Comparison of ENCODE assay signal across 9 mouse cellular contexts in genomic region chr3:97524835-97525234, GRCm38 (mm10).
DNase-seq lines count a peak whose midpoint lies in the region; ATAC-seq lines count a peak whose summit lies in the region.
"Had no signal": no experiment of that assay in that cellular context is flagged by ENCODE, and none has a peak within 500 bp of the region (broad histone marks: within the 10 kb centered on the region; RNA-seq: fewer than 3 reads in every experiment).

No protein-coding gene starts in this region.

- no peaks in the 10 kb centered on the region for H3K9me3 ChIP-seq in hindbrain, embryonic 11.5 days (ENCODE audit: control insufficient read depth, low read length)
- no peaks in the 10 kb centered on the region for H3K9me3 ChIP-seq in hindbrain, embryonic 16.5 days (ENCODE audit: control insufficient read depth, low read length)
- H3K9me3 ChIP-seq: embryonic facial prominence, embryonic 12.5 days had no signal

- H3K36me3 ChIP-seq in hindbrain, embryonic 11.5 days (ENCODE audit: control insufficient read depth, insufficient read depth, low read length), result no peaks in the 10 kb centered on the region
- no peaks in the 10 kb centered on the region for H3K36me3 ChIP-seq in hindbrain, embryonic 16.5 days (ENCODE audit: control insufficient read depth, insufficient read depth, low read length)
- H3K36me3 ChIP-seq: embryonic facial prominence, embryonic 12.5 days had no signal

- H3K4me2 ChIP-seq in hindbrain, embryonic 11.5 days (replicated peaks; ENCODE audit: low read depth, low read length), result no peak overlapping the region
- H3K4me2 ChIP-seq in hindbrain, embryonic 16.5 days (ENCODE audit: low read length), result no peak overlapping the region
- H3K4me2 ChIP-seq: embryonic facial prominence, embryonic 12.5 days had no signal

- no peak for ATAC-seq in hindbrain, embryonic 11.5 days (ENCODE audit: low FRiP score)
- no peak for ATAC-seq in hindbrain, embryonic 16.5 days
- ATAC-seq in monocyte, adult 5-6 weeks (replicated peaks; ENCODE audit: insufficient number of reproducible peaks, low FRiP score, low TSS enrichment, poor library complexity, severe bottlenecking), result no peak

- WGBS in hindbrain, embryonic 11.5 days, result 87% methylated on average over 5 of the region's 5 CpGs
- 75% methylated on average over 5 of the region's 5 CpGs for WGBS in hindbrain, embryonic 16.5 days

- DNase-seq in hindbrain, embryonic 11.5 days (ENCODE audit: low spot score), result peak; percentile 11
- peak; percentile 11 for DNase-seq in urinary bladder, postnatal 25 days (ENCODE audit: low spot score)
- no peak for DNase-seq in urinary bladder, postnatal 4 days (ENCODE audit: low spot score in 2 of 2)
- DNase-seq in kidney, postnatal 36 days, result peak; percentile 3 to 54
- DNase-seq in thymus, postnatal 4 days, result peak; percentile 71
- DNase-seq in layer of hippocampus, adult 9-10 months (ENCODE audit: low spot score), result no peak

- no peak overlapping the region for H3K9ac ChIP-seq in hindbrain, embryonic 11.5 days (ENCODE audit: low read depth, low read length)
- no peak overlapping the region for H3K9ac ChIP-seq in hindbrain, embryonic 16.5 days (ENCODE audit: low read depth, low read length)
- H3K9ac ChIP-seq: embryonic facial prominence, embryonic 12.5 days had no signal

- H3K27me3 ChIP-seq in hindbrain, embryonic 11.5 days (ENCODE audit: control insufficient read depth, insufficient read depth, low read length), result no peaks in the 10 kb centered on the region
- H3K27me3 ChIP-seq in hindbrain, embryonic 16.5 days (replicated peaks; ENCODE audit: control insufficient read depth, insufficient read depth, low read length), result no peaks in the 10 kb centered on the region
- H3K27me3 ChIP-seq: embryonic facial prominence, embryonic 12.5 days had no signal

- no peak overlapping the region for H3K4me3 ChIP-seq in hindbrain, embryonic 11.5 days (ENCODE audit: low read depth, low read length)
- H3K4me3 ChIP-seq in hindbrain, embryonic 16.5 days (ENCODE audit: low read length), result no peak overlapping the region
- H3K4me3 ChIP-seq: embryonic facial prominence, embryonic 12.5 days had no signal

- H3K4me1 ChIP-seq in hindbrain, embryonic 11.5 days (replicated peaks; ENCODE audit: control insufficient read depth, insufficient read depth, low read length), result no peaks in the 10 kb centered on the region
- peaks cover 19% of the 10 kb centered on the region for H3K4me1 ChIP-seq in hindbrain, embryonic 16.5 days (ENCODE audit: control insufficient read depth, insufficient read depth, low read depth, low read length)
- H3K4me1 ChIP-seq: embryonic facial prominence, embryonic 12.5 days had no signal

- H3K27ac ChIP-seq in hindbrain, embryonic 11.5 days (ENCODE audit: low read depth, low read length), result no peak overlapping the region
- no peak overlapping the region for H3K27ac ChIP-seq in hindbrain, embryonic 16.5 days (ENCODE audit: low read depth, low read length)
- H3K27ac ChIP-seq: embryonic facial prominence, embryonic 12.5 days had no signal

Comparison
In these comparisons a context has a peak if more than half of its experiments do, and no peak if none do; other contexts are left out.
1. DNase-seq: peak in hindbrain, embryonic 11.5 days (single experiment), urinary bladder, postnatal 25 days (single experiment), kidney, postnatal 36 days (2 of 2) and thymus, postnatal 4 days (single experiment); none in urinary bladder, postnatal 4 days (0 of 2) and layer of hippocampus, adult 9-10 months (single experiment).